ENCODE assay signal across 24 mouse cellular contexts in the genomic region with DNA sequence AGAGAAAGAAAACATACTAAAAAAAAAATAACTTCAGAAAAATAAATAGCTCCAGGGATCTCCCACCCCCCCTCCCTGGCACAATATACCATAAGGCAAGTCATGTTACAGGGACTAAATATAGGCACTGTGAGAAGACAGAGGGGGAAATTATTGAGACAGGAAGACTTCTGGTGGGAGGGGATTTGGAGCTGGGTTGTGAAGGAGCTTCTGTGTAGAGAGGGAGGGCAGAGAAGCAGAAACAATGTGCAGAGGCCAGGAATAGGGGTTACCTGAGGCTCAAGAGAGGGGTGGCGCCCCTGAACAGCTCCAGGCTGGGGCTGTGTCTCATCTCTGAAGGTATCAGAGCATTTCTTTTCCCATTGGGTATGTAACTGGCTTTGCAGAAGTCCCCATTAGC. TPM values are rescaled to one million over a fixed set of nuclear protein-coding genes. Genes with fewer than 3 reads are reported as not detected.
DNase-seq lines count a peak whose midpoint lies in the region; ATAC-seq and TF ChIP-seq lines count a peak whose summit lies in the region.
"Had no signal": no experiment of that assay in that cellular context is flagged by ENCODE, and none has a peak within 500 bp of the region (broad histone marks: within the 10 kb centered on the region; RNA-seq: fewer than 3 reads in every experiment).

No protein-coding gene starts in this region.

- H3K27ac ChIP-seq in forebrain, embryonic 13.5 days, result peak overlapping the region; percentile 61
- H3K27ac ChIP-seq in forebrain, embryonic 11.5 days (ENCODE audit: low read depth, low read length), result no peak overlapping the region
- peak overlapping the region; percentile 87 for H3K27ac ChIP-seq in layer of hippocampus, adult 2 months
- no peak overlapping the region; the same call in 1 of the 2 replicates for H3K27ac ChIP-seq in midbrain, embryonic 16.5 days (ENCODE audit: low read length)
- H3K27ac ChIP-seq: embryonic facial prominence, embryonic 12.5 days; kidney, postnatal 0 days; limb, embryonic 15.5 days had no signal

- DNase-seq in forebrain, embryonic 11.5 days (ENCODE audit: low spot score), result no peak
- no peak for DNase-seq in layer of hippocampus, adult 2 months (ENCODE audit: low spot score in 2 of 2)
- DNase-seq in layer of hippocampus, adult 9-10 months (ENCODE audit: low spot score), result no peak
- peak; percentile 87 for DNase-seq in brain, adult 2 months (ENCODE audit: low read depth, low spot score)
- no peak for DNase-seq in adrenal gland, adult (ENCODE audit: inconsistent age in 2 of 2, low spot score in 1 of 2)
- no peak for DNase-seq in embryo, embryonic 9.5 days (ENCODE audit: extremely low spot score)
- DNase-seq: adrenal gland, adult 8-10 months; heart, adult 11 months; kidney, adult 11 months; lung, postnatal 14 days; thymus, postnatal 25 days had no signal

- H3K36me3 ChIP-seq in forebrain, embryonic 13.5 days (ENCODE audit: poor library complexity, severe bottlenecking), result no peaks in the 10 kb centered on the region
- no peaks in the 10 kb centered on the region for H3K36me3 ChIP-seq in forebrain, embryonic 11.5 days (ENCODE audit: control insufficient read depth, insufficient read depth, low read length)
- no peaks in the 10 kb centered on the region for H3K36me3 ChIP-seq in midbrain, embryonic 16.5 days (ENCODE audit: control insufficient read depth, insufficient read depth, low read length)
- H3K36me3 ChIP-seq: embryonic facial prominence, embryonic 12.5 days; limb, embryonic 15.5 days had no signal

- peak; percentile 41; the same call in 1 of the 2 replicates for ATAC-seq in forebrain, embryonic 13.5 days
- ATAC-seq in forebrain, embryonic 11.5 days (replicated peaks; ENCODE audit: low FRiP score), result no peak
- 0 out of 2 replicates have a peak, but pooled peaks have one; percentile 37 for ATAC-seq in midbrain, embryonic 16.5 days

- peaks cover 27% of the 10 kb centered on the region for H3K4me1 ChIP-seq in forebrain, embryonic 13.5 days
- H3K4me1 ChIP-seq in forebrain, embryonic 11.5 days (replicated peaks; ENCODE audit: control insufficient read depth, insufficient read depth, low read length), result peaks cover 4% of the 10 kb centered on the region
- peaks cover 21% of the 10 kb centered on the region for H3K4me1 ChIP-seq in midbrain, embryonic 16.5 days (ENCODE audit: control insufficient read depth, insufficient read depth, low read length)

- no peak overlapping the region for H3K9ac ChIP-seq in forebrain, embryonic 13.5 days
- no peak overlapping the region for H3K9ac ChIP-seq in forebrain, embryonic 11.5 days (ENCODE audit: low read length)
- H3K9ac ChIP-seq in midbrain, embryonic 16.5 days (ENCODE audit: low read depth, low read length), result no peak overlapping the region
- H3K9ac ChIP-seq: embryonic facial prominence, embryonic 12.5 days; limb, embryonic 15.5 days had no signal

- H3K9me3 ChIP-seq in forebrain, embryonic 13.5 days (replicated peaks), result no peaks in the 10 kb centered on the region
- no peaks in the 10 kb centered on the region for H3K9me3 ChIP-seq in forebrain, embryonic 11.5 days (ENCODE audit: control insufficient read depth, low read length)
- no peaks in the 10 kb centered on the region for H3K9me3 ChIP-seq in midbrain, embryonic 16.5 days (replicated peaks; ENCODE audit: control insufficient read depth, low read length, poor library complexity, severe bottlenecking)
- H3K9me3 ChIP-seq: embryonic facial prominence, embryonic 12.5 days; limb, embryonic 15.5 days had no signal

- H3K27me3 ChIP-seq in forebrain, embryonic 13.5 days, result peaks cover 17% of the 10 kb centered on the region
- no peaks in the 10 kb centered on the region; the same call in 1 of the 2 replicates for H3K27me3 ChIP-seq in forebrain, embryonic 11.5 days (ENCODE audit: control insufficient read depth, insufficient read depth, low read length)
- no peaks in the 10 kb centered on the region for H3K27me3 ChIP-seq in midbrain, embryonic 16.5 days (ENCODE audit: control insufficient read depth, insufficient read depth, low read depth, low read length)
- H3K27me3 ChIP-seq: limb, embryonic 15.5 days had no signal

- peak overlapping the region; percentile 18 for H3K4me2 ChIP-seq in forebrain, embryonic 13.5 days
- no peak overlapping the region for H3K4me2 ChIP-seq in forebrain, embryonic 11.5 days (ENCODE audit: low read depth, low read length, severe bottlenecking)
- H3K4me2 ChIP-seq in midbrain, embryonic 16.5 days (ENCODE audit: low read length), result no peak overlapping the region
- H3K4me2 ChIP-seq: embryonic facial prominence, embryonic 12.5 days; limb, embryonic 15.5 days had no signal

- H3K4me3 ChIP-seq in forebrain, embryonic 13.5 days, result no peak overlapping the region
- H3K4me3 ChIP-seq in forebrain, embryonic 11.5 days (ENCODE audit: low read depth, low read length), result no peak overlapping the region
- H3K4me3 ChIP-seq in layer of hippocampus, adult 2 months, result no peak overlapping the region
- no peak overlapping the region for H3K4me3 ChIP-seq in midbrain, embryonic 16.5 days (ENCODE audit: low read depth, low read length)
- H3K4me3 ChIP-seq: embryonic facial prominence, embryonic 12.5 days; limb, embryonic 15.5 days had no signal

- no peak for TF ChIP-seq CTCF in layer of hippocampus, adult 2 months (conservative IDR thresholded peaks at IDR 0.05)

- WGBS in forebrain, embryonic 13.5 days, result 41% methylated on average over 1 of the region's 1 CpGs
- WGBS in forebrain, embryonic 11.5 days, result 33% methylated on average over 1 of the region's 1 CpGs
- 29% methylated on average over 1 of the region's 1 CpGs for WGBS in midbrain, embryonic 16.5 days

RNA-seq across cellular contexts. Expression of gene Rprml, which starts 16.3 kb away (rescaled TPM):
- 1.6 and 2.7 TPM in 2 replicates for polyA plus RNA-seq in forebrain, embryonic 13.5 days (2015; fragmentation: Nextera tagmentation; extraction: Ambion mirVana)
- not detected in 2 replicates for polyA plus RNA-seq in forebrain, embryonic 11.5 days (2014; fragmentation: Nextera tagmentation; extraction: Ambion mirVana)
- 100 to 1,000 TPM; 102 to 117 TPM for total RNA-seq in layer of hippocampus, adult 2 months (2021)
- polyA plus RNA-seq in midbrain, embryonic 16.5 days (2015; fragmentation: Nextera tagmentation; extraction: Ambion mirVana), result 2.1 and 3.4 TPM in 2 replicates
- total RNA-seq: hematopoietic stem cell, adult 5-6 weeks; megakaryocyte-erythroid progenitor cell, adult 5-6 weeks; MEL had no signal
- polyA plus RNA-seq: heart, embryonic 14.5 days; liver, embryonic 16.5 days; stomach, embryonic 16.5 days had no signal

RNA-seq across cellular contexts. Expression of gene Lyzl6, which starts 27.0 kb away (rescaled TPM):
- polyA plus RNA-seq in forebrain, embryonic 13.5 days (2015; fragmentation: Nextera tagmentation; extraction: Ambion mirVana), result not detected in 2 replicates
- not detected in 2 replicates for polyA plus RNA-seq in forebrain, embryonic 11.5 days (2014; fragmentation: Nextera tagmentation; extraction: Ambion mirVana)
- total RNA-seq in layer of hippocampus, adult 2 months (2021), result not detected
- polyA plus RNA-seq in midbrain, embryonic 16.5 days (2015; fragmentation: Nextera tagmentation; extraction: Ambion mirVana), result not detected in 2 replicates
- total RNA-seq: adrenal gland, adult 8-10 months; gastrocnemius, adult 8-10 months; hematopoietic stem cell, adult 5-6 weeks; layer of hippocampus, adult 18-20 months; megakaryocyte-erythroid progenitor cell, adult 5-6 weeks; MEL had no signal
- polyA plus RNA-seq: embryonic facial prominence, embryonic 12.5 days; heart, embryonic 14.5 days; kidney, postnatal 0 days; limb, embryonic 15.5 days; liver, embryonic 16.5 days; stomach, embryonic 16.5 days had no signal

RNA-seq across cellular contexts. Expression of gene Gosr2, which starts 32.0 kb away (rescaled TPM):
- 90.9 and 99.5 TPM in 2 replicates for polyA plus RNA-seq in forebrain, embryonic 13.5 days (2015; fragmentation: Nextera tagmentation; extraction: Ambion mirVana)
- 86.7 and 94.9 TPM in 2 replicates for polyA plus RNA-seq in forebrain, embryonic 11.5 days (2014; fragmentation: Nextera tagmentation; extraction: Ambion mirVana)
- total RNA-seq in layer of hippocampus, adult 2 months (2021), result 10 to 100 TPM; 62.5 to 66.1 TPM
- 93.2 and 96.2 TPM in 2 replicates for polyA plus RNA-seq in midbrain, embryonic 16.5 days (2015; fragmentation: Nextera tagmentation; extraction: Ambion mirVana)

RNA-seq across cellular contexts. Expression of gene Gm884, which starts 44.8 kb away (rescaled TPM):
- not detected in 2 replicates for polyA plus RNA-seq in forebrain, embryonic 13.5 days (2015; fragmentation: Nextera tagmentation; extraction: Ambion mirVana)
- not detected in 2 replicates for polyA plus RNA-seq in forebrain, embryonic 11.5 days (2014; fragmentation: Nextera tagmentation; extraction: Ambion mirVana)
- total RNA-seq in layer of hippocampus, adult 2 months (2021), result not detected
- polyA plus RNA-seq in midbrain, embryonic 16.5 days (2015; fragmentation: Nextera tagmentation; extraction: Ambion mirVana), result not detected in 2 replicates
- total RNA-seq: adrenal gland, adult 8-10 months; gastrocnemius, adult 8-10 months; hematopoietic stem cell, adult 5-6 weeks; layer of hippocampus, adult 18-20 months; megakaryocyte-erythroid progenitor cell, adult 5-6 weeks; MEL had no signal
- polyA plus RNA-seq: embryonic facial prominence, embryonic 12.5 days; heart, embryonic 14.5 days; kidney, postnatal 0 days; limb, embryonic 15.5 days; liver, embryonic 16.5 days; stomach, embryonic 16.5 days had no signal

Comparison
In these comparisons a context has a peak if more than half of its experiments do, and no peak if none do; other contexts are left out.
1. H3K27ac ChIP-seq: peak in forebrain, embryonic 13.5 days (single experiment) and layer of hippocampus, adult 2 months (single experiment); none in forebrain, embryonic 11.5 days (single experiment) and midbrain, embryonic 16.5 days (single experiment).